Mouse (Mus musculus) frontal cortex, postnatal 36 days (tissue): ENCODE measurements around the gene Gpha2.

ENCODE experiments used
- DNase-seq, 2 experiments: peaks; one replicate each; pipeline ENCODE4 v3.0.0; 2022; ENCODE audit warnings: low spot score in 2 of 2

Gpha2 gene

GRCm38 (mm10) chr19:6226135-6226534 lies at the start of gene Gpha2:
Gpha2 (plus strand) TSS chr19:6226380.
- no peak for DNase-seq

DNA sequence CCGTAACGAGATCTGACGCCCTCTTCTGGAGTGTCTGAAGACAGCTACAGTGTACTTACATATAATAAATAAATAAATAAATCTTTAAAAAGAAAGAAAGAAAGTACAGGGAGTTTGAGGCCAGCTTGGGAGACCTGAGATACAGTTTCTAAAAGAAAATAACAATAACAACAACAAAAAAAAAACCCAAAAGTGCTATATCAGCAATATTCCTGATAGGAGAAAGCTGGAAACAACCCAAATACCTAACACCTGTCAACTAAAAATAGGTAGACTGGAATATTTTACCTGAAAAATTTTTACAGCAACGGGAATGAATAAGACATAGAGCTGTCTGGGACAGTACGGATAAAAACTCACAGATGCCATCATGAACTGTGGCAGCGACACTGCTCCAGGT lies 47.4 kb upstream of the Gpha2 start:
- DNase-seq: no peak

GRCm38 (mm10) chr19:6181629-6182028 lies 44.6 kb upstream of the Gpha2 start:
- no peak for DNase-seq

GRCm38 (mm10) chr19:6182534-6182933 lies 43.6 kb upstream of the Gpha2 start:
- no peak for DNase-seq

DNA sequence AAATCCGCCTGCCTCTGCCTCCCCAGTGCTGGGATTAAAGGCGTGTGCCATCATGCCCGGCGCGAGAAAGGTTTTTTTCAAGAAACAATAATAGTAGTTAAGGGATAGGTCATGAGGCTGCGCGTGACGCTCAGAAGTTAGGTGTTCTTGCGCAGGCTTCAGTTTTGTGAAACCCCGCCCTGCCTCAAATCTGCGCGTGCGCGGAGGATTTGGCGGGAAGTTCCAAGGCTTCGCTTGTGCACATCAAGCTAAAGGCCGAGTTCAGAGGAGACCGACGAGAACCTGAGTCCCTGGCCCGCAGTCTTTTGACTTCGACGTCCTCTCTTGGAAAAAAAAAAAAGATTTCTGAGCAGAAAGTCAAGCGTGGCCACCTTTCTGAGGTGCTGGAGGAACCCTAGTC lies 42.0 kb upstream of the Gpha2 start, which contains the start of gene Majin:
TSS of gene Majin (plus strand) at position 258 of the 400 bp plus-strand sequence.
- DNase-seq: no peak

DNA sequence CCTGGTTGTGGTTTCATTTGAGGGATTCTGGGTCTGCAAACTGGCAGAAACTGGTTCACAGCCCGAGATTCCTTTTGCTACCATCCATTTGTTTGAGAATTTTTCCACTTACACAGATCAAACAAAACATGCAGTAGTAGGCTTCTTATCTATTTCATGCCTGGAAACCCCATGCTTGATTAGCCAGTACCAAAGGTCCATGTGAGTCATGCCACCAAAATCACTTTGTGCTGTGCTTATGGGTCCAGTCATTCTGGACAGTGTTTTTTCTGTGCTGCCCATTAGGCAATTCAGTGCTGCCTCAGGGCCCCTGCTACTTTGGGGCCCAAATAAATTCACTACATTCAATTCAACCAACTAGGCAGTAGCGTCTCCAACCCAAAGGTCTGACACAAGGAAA lies 21.9 kb upstream of the Gpha2 start:
- DNase-seq: no peak

DNA sequence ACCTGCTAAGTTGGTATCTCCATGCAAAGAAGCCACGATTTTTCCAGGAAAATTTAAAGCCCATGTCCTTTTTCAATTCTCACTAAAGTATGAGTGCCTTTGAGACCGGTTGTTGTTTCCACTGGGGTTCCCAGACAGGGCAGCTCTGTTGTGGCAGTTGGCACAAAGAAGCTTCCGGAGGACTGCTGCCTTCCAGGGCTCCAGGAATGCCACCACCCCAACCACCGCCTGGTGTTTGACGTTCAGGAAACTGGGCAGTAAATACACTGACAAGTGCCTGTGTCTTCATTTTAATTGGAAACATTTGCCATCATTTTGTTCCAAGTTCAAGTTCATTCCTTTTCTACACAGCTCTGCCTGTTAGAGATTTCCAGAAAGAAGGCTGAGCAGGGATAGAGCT lies 19.5 kb upstream of the Gpha2 start:
- no peak for DNase-seq

- DNase-seq: no peak
These were observed 10.0 kb upstream of the Gpha2 start for GRCm38 (mm10) chr19:6216046-6216705.

DNA sequence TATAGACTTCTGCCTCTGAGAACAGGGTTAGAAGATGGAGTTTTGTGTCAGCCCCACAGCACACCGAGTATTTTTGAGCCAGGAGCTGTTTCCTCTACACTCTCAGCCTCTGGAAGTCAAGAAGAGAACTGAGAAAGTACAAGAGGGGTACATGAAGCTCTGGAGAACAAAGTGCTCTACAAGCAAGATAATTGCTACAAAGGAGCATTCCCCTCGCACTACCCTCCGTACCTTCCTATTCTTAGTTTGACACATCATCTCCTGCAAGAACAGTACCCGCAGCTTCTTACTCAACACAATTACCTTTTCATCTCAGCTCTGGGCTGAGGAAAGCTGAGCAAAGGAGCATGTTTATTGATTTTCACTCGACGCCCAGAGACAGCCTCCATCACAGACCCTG lies 7.6 kb upstream of the Gpha2 start:
- DNase-seq: no peak

DNA sequence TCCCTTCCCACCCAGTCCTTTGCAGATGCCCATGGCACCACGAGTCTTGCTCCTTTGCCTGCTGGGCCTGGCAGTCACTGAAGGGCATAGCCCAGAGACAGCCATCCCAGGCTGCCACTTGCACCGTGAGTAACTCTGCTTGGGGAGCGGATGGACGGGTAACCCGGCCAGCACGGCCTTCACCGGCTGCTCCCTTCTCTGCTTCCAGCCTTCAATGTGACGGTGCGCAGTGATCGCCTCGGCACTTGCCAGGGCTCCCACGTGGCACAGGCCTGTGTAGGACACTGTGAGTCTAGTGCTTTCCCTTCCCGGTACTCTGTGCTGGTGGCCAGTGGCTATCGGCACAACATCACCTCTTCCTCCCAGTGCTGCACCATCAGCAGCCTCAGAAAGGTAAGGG lies 583 bp downstream of the Gpha2 start:
- no peak for DNase-seq

- no peak for DNase-seq
These were observed 1.7 kb downstream of the Gpha2 start for GRCm38 (mm10) chr19:6227864-6228263.

DNA sequence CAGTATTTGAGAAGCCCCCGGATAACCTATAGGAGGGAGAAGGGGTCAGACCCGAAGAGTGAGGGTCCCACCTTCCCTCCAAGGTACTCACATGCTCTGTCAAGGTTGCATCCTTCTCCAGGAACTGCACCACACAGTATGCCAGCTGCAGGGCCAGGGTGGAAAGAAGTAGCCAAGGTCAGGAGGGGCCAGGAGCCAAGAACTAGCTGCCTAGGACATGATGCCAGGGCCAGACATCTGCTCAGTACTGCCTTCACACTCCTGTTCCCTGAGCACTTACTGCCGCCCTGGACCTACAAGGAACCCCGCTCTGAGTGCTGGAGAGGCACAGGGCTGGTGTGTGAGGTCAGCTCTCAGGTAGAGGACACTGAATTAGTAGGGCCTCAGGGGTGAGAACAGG lies 4.2 kb downstream of the Gpha2 start:
- no peak for DNase-seq

DNA sequence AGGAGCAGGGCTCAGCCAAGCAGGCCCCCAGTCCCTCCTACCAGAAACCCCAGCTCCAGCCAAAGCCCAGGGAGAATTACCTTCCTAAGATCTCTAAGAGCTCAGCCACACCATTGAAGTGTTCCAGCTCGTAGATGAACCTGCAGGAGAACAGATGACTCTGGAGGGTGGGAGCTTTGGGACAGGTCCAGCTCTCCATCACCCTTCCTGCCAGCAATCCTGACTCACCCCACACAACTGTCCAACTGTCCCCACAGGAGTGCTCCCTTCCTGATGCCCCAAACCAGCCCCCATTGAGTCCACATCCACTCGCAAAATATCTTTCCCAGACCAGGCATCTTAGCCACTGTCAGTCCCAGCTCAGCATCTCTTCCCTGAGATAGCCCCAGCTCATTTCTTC lies 4.9 kb downstream of the Gpha2 start:
- DNase-seq: no peak

DNA sequence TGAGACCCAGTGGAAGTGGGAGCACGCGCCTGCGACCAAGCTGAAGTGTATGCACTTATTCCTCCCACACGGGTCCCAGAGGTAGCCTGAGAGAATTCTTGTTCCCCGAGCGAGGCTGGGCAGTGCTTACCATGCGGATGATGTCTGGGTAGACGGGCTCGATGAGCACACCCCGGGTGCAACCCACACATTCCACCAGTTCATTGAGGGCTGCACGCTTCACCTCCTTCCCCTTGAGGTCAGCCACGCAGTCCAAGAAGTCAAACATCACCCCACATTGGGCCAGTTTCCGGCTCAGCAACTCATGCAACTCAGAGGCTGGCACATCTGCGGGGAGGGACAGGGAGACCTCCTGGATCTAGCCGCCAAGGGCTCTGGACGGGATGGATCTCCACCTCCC lies 7.5 kb downstream of the Gpha2 start:
- DNase-seq: no peak

GRCm38 (mm10) chr19:6234337-6235083 lies 8.3 kb downstream of the Gpha2 start:
- DNase-seq: no peak

DNA sequence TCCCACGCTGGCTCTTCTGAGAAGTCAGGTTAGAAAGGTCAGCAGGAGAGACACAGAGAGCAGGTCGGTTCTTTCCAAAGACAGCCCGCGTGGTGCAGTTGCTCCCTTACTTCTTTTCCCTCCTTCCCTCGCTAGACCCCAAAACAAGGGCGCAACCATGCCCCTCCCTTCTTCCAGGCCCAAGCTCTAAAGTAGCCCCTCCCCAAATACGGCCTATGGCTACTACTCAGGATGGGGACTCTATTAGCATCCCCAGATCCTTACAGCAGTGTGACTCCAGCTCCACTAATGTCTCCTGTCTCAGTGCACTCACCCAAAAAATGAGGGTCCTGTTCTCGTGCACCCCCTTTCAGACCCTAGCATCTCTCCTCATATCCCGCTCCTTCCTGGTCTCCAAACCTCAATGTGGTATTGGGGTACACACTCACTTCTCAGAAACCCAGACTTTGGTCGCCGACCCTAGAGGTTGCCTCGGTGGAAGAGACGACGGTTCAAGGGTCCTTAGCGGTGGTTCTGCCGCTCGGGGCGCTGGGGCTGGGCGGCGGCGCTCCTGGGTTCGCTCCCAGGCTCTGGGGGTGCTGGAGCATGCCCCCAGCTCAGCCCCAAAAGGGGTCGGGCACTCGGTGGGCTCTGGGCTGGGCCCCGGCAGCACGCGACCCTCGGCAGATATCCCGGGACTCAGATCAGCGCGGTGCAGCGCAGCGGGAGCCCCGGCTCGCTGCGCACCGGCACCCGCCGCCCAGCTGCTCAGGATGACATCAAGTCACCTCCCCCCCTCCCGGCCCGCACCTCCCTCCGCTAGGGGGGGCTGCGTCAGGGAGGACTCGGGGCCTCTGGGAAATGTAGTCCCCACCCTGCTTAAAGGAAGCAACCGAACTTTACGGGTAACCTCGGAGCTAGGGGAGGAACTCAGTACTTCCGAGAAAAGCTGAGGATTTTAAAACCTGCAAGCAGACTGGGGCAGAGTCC lies 9.2 kb downstream of the Gpha2 start, which contains the start of gene Ppp2r5b:
TSS of gene Ppp2r5b (minus strand) at position 789 of the 969 bp plus-strand sequence.
- DNase-seq: peak; percentile 93 to 94

- DNase-seq: peak; percentile 89 to 92
These were observed 9.9 kb downstream of the Gpha2 start for GRCm38 (mm10) chr19:6236053-6236441.

GRCm38 (mm10) chr19:6236842-6237241 lies 10.7 kb downstream of the Gpha2 start:
- DNase-seq: no peak

DNA sequence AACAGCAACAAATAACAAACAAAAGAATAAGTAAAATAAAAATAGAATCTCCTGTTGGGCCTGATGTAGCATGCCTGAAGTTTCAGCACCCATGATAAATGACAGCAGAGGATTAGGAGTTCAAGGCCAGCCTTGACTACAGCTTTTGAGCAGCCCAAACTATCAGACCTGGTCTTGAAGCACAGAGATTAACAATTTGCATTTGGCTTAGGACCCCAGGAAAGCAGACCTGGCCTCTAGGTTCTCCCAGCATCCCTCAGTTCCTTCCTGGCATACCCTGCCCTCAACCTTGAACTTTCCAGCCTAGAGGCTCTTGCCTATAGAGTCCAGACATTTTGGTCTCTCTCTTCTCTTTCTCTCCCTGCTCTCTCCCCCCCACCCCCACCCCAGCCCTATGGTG lies 12.6 kb downstream of the Gpha2 start:
- DNase-seq: no peak

DNA sequence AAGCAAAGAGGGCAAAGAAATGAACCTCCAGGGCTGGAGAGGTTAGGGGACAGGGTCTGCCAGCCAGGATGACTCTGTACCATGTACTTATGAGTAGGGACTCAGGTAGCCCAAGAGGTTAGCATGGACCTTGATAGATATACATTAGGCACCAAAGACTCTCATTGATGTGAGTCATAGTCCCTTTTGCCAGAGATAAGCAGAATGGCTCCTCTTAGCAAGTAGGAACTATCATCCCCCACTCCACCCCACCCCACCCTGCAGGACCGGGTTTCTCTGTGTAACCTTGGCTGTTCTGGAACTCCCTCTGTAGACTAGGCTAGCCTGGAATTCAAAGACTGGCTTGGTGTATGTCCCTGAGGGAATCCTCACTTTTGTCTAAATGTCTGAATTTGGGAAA lies 14.0 kb downstream of the Gpha2 start:
- DNase-seq: no peak

DNA sequence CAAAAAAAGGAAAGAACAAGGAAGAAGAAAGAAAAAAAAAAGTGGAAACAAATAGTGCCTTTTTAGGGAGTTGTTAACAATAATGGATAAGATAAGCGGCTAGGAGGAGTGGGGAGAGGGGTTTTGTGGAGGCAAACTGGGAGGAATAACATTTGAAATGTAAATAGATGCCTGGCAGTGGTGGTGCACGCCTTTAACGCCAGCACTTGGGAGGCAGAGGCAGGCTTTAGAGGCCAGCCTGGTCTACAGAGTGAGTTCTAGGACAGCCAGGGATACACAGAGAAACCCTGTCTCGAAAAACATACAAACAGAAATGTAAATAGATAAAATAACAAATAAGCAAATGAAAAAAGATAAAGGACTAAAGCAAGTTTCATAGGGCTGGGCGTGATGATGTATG lies 14.5 kb downstream of the Gpha2 start:
- no peak for DNase-seq
